Mouse (Mus musculus): Measurements from ENCODE around the gene Hist1h1d.

DNA sequence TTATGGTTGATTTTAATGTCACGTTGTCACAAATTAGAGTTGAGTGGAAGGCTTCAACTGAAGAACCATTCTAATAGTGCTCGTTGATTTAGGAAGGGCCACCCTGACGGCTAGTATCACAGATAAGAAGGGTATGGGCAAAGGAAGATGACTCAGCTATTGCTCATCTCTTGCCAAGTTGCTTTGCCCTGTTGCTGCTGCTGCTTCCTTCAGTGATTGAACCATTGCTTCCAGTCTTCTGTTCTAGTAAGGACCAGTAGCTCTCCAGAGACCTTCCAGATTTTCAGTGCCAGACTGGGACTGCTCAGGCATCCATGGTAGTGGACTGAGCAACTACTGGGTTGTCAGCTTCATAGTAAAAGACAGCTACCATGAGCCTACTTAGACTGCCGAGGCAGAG, 56.1 kb downstream of the Hist1h1d start:
- TF ChIP-seq POLR2A (IDR thresholded peaks at IDR 0.05; ENCODE audit: extremely low read depth, insufficient read depth, low read length) (no peak), CTCF (IDR thresholded peaks at IDR 0.05; ENCODE audit: extremely low read depth, insufficient read depth, low read length) (no peak)

Measured in cortical plate, adult 2 months (tissue).